Mouse (Mus musculus) MEL (cell line): ENCODE results near the gene Gas7. TPM values are rescaled to one million over a fixed set of nuclear protein-coding genes. Genes with fewer than 3 reads are reported as not detected.

Experiments
- DNase-seq: peaks from one replicate; pipeline ENCODE4 v3.0.0; 2011; ENCODE audit warnings: low read depth, low spot score
- H3K27ac ChIP-seq: 2 replicates; pipeline ENCODE4 v1.5.1; 2012; ENCODE audit warnings: low read depth, mild to moderate bottlenecking, control low read depth, low read length, moderate library complexity; ENCODE audit not compliant: control insufficient read depth
- H3K27me3 ChIP-seq, 2 experiments: fragments of 150-350 bp in 1 of 2; sonication (generic) in 1 of 2; 2 replicates each; pipeline ENCODE4 v1.6.1; 2012; ENCODE audit warnings: low read length in 2 of 2, mild to moderate bottlenecking in 2 of 2, improper control_type of control experiment in 1 of 2, moderate library complexity in 1 of 2; ENCODE audit not compliant: insufficient read depth in 2 of 2, control insufficient read depth in 1 of 2
- H3K36me3 ChIP-seq, 2 experiments: 2 replicates each; pipeline ENCODE4 v1.6.1; 2012 to 2014; ENCODE audit warnings: low read length in 2 of 2, improper control_type of control experiment in 1 of 2, inconsistent platforms in 1 of 2, mild to moderate bottlenecking in 1 of 2; ENCODE audit not compliant: insufficient read depth in 2 of 2, control insufficient read depth in 1 of 2
- H3K4me1 ChIP-seq, 2 experiments: fragments of 150-350 bp in 1 of 2; sonication (generic) in 1 of 2; 2 replicates each; pipeline ENCODE4 v1.6.1; 2012; ENCODE audit warnings: low read length in 2 of 2, improper control_type of control experiment in 1 of 2, mild to moderate bottlenecking in 1 of 2; ENCODE audit not compliant: insufficient read depth in 2 of 2, control insufficient read depth in 1 of 2
- H3K4me3 ChIP-seq, 2 experiments: fragments of 150-350 bp in 1 of 2; sonication (generic) in 1 of 2; 2 replicates each; pipeline ENCODE4 v1.5.1; 2012; ENCODE audit warnings: low read depth in 2 of 2, low read length in 2 of 2, mild to moderate bottlenecking in 2 of 2, moderate library complexity in 2 of 2, control low read depth in 1 of 2, improper control_type of control experiment in 1 of 2; ENCODE audit not compliant: control insufficient read depth in 1 of 2, insufficient read depth in 1 of 2
- H3K79me2 ChIP-seq: 2 replicates; pipeline ENCODE4 v1.6.1; 2012; ENCODE audit warnings: mild to moderate bottlenecking, low read length, moderate library complexity; ENCODE audit not compliant: control insufficient read depth, poor library complexity, insufficient read depth
- H3K9ac ChIP-seq: 2 replicates; pipeline ENCODE4 v1.6.1; 2012; ENCODE audit warnings: low read depth, mild to moderate bottlenecking, control low read depth, low read length, moderate library complexity; ENCODE audit not compliant: control insufficient read depth, poor library complexity, severe bottlenecking
- H3K9me3 ChIP-seq: fragments of 150-350 bp; sonication (generic); replicated peaks from 2 replicates; pipeline ENCODE4 v1.6.1; 2012; ENCODE audit warnings: mild to moderate bottlenecking, low read length, improper control_type of control experiment, moderate library complexity; ENCODE audit not compliant: insufficient read depth
- BHLHE40 ChIP-seq: IDR thresholded peaks from 2 replicates; pipeline ENCODE4 v1.6.1; 2012; ENCODE audit warnings: low read depth, mild to moderate bottlenecking, inconsistent platforms, low read length, improper control_type of control experiment, borderline replicate concordance
- CHD1 ChIP-seq: IDR thresholded peaks from 2 replicates; pipeline ENCODE4 v1.6.1; 2012; ENCODE audit warnings: low read depth, mild to moderate bottlenecking, inconsistent platforms, low read length, improper control_type of control experiment
- ETS1 ChIP-seq: IDR thresholded peaks from 2 replicates; pipeline ENCODE4 v1.6.1; 2012; ENCODE audit warnings: low read depth, mild to moderate bottlenecking, inconsistent platforms, low read length, improper control_type of control experiment, moderate library complexity
- GABPA ChIP-seq: IDR thresholded peaks from 2 replicates; pipeline ENCODE4 v1.6.1; 2012; ENCODE audit warnings: low read depth, mild to moderate bottlenecking, inconsistent platforms, low read length, improper control_type of control experiment, moderate library complexity
- HCFC1 ChIP-seq: IDR thresholded peaks from 2 replicates; pipeline ENCODE4 v1.6.1; 2012; ENCODE audit warnings: low read depth, mild to moderate bottlenecking, inconsistent platforms, low read length, improper control_type of control experiment, moderate library complexity
- JUND ChIP-seq: IDR thresholded peaks from 2 replicates; pipeline ENCODE4 v1.6.1; 2011; ENCODE audit warnings: low read depth, mild to moderate bottlenecking, improper control_type of control experiment, low read length
- KAT2A ChIP-seq: conservative IDR thresholded peaks from 2 replicates; pipeline ENCODE4 v1.6.1; 2012; ENCODE audit warnings: low read depth, low read length, improper control_type of control experiment, inconsistent platforms
- MAFK ChIP-seq: IDR thresholded peaks from 2 replicates; pipeline ENCODE4 v1.6.1; 2011; ENCODE audit warnings: low read depth, mild to moderate bottlenecking, low read length, improper control_type of control experiment, borderline replicate concordance
- MAZ ChIP-seq: IDR thresholded peaks from 2 replicates; pipeline ENCODE4 v1.6.1; 2012; ENCODE audit warnings: low read depth, mild to moderate bottlenecking, inconsistent platforms, low read length, improper control_type of control experiment
- MXI1 ChIP-seq: IDR thresholded peaks from 2 replicates; pipeline ENCODE4 v1.6.1; 2011; ENCODE audit warnings: mild to moderate bottlenecking, low read depth, low read length, improper control_type of control experiment
- POLR2AphosphoS2 ChIP-seq: IDR thresholded peaks from 2 replicates; pipeline ENCODE4 v1.6.1; 2011; ENCODE audit warnings: low read length, improper control_type of control experiment
- POLR2AphosphoS5 ChIP-seq: IDR thresholded peaks from 2 replicates; pipeline ENCODE4 v1.6.1; 2012; ENCODE audit warnings: low read depth, borderline replicate concordance, mild to moderate bottlenecking, inconsistent platforms, low read length, moderate library complexity, mixed read lengths
- RAD21 ChIP-seq: IDR thresholded peaks from 2 replicates; pipeline ENCODE4 v1.6.1; 2011; ENCODE audit warnings: mild to moderate bottlenecking, low read depth, low read length, improper control_type of control experiment
- UBTF ChIP-seq: IDR thresholded peaks from 2 replicates; pipeline ENCODE4 v1.6.1; 2012; ENCODE audit warnings: low read depth, mild to moderate bottlenecking, inconsistent platforms, low read length, improper control_type of control experiment, moderate library complexity, borderline replicate concordance; ENCODE audit not compliant: insufficient read depth
- USF2 ChIP-seq, 2 experiments: IDR thresholded peaks; 2 replicates each; pipeline ENCODE4 v1.6.1; 2011 to 2012; ENCODE audit warnings: improper control_type of control experiment in 2 of 2, low read length in 2 of 2, borderline replicate concordance in 1 of 2, inconsistent platforms in 1 of 2, low read depth in 1 of 2, mild to moderate bottlenecking in 1 of 2; ENCODE audit not compliant: insufficient read depth in 1 of 2
- ZMIZ1 ChIP-seq: IDR thresholded peaks from 2 replicates; pipeline ENCODE4 v1.6.1; 2012; ENCODE audit warnings: low read depth, mild to moderate bottlenecking, inconsistent platforms, low read length, improper control_type of control experiment, moderate library complexity
- ZNF384 ChIP-seq: IDR thresholded peaks from 2 replicates; pipeline ENCODE4 v1.6.1; 2012; ENCODE audit warnings: low read depth, mild to moderate bottlenecking, inconsistent platforms, low read length, improper control_type of control experiment
- polyA plus RNA-seq, 2 experiments: library from polyadenylated mRNA; stranded (reverse) in 1 of 2; unstranded in 1 of 2; fragments of >175 nt in 1 of 2; fragments of >200 nt in 1 of 2; gene quantifications; 2 replicates each; pipeline versions ENCODE4 v1.2.1 to v1.2.4; 2012; ENCODE audit warnings: low replicate concordance in 2 of 2, low read depth in 1 of 2; ENCODE audit not compliant: insufficient read length in 2 of 2, insufficient read depth in 1 of 2, missing spikeins in 1 of 2
- total RNA-seq: library from RNA; depleted of rRNA; stranded (reverse); fragments of 300-350 nt; gene quantifications from 2 replicates; pipeline ENCODE4 v1.2.3, GENCODE M21; 2012

The Gas7 gene
- total and polyA plus RNA-seq, 3 experiments, result 0.04 TPM; not detected in 2

DNA sequence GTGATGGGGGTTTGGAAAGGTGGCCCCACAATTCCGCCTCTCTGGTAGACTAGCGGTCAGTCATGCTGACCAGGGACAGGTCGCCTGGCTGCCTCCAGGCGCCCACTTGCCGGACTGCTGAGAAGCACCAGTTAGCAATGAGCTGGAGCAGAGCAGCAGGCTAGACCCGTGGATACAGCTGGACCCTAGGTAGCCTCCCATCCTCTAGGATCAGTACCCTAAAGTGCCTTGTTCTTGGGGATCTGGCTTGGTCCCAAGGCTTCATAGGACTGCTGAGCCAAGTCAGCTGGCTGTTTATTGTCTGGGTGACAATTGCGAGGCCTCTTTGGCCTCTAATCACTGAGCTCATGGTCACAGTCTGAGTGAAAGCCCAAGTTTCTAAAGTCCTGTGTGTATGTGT, 792 bp downstream of the Gas7 start:
- H3K4me3 ChIP-seq, result no peak overlapping the region
- DNase-seq, result no peak
- no peaks in the 10 kb centered on the region for H3K79me2 ChIP-seq
- no peaks in the 10 kb centered on the region for H3K27me3 ChIP-seq
- TF ChIP-seq MAZ, result no peak
- no peak for TF ChIP-seq USF2 (IDR thresholded peaks at IDR 0.05; ENCODE audit: borderline replicate concordance in 1 of 2, insufficient read depth in 1 of 2, low read depth in 1 of 2, low read length in 2 of 2)
- no peak for TF ChIP-seq CHD1
- no peak for TF ChIP-seq ZNF384
- TF ChIP-seq POLR2AphosphoS2, result no peak
- no peak for TF ChIP-seq POLR2AphosphoS5
- no peak for TF ChIP-seq RAD21
- no peak for TF ChIP-seq UBTF
- TF ChIP-seq MXI1, result no peak
- TF ChIP-seq ETS1, result no peak
- TF ChIP-seq HCFC1, result no peak
- no peak for TF ChIP-seq JUND
- H3K4me1 ChIP-seq, result no peaks in the 10 kb centered on the region
- no peaks in the 10 kb centered on the region for H3K9me3 ChIP-seq
- H3K36me3 ChIP-seq, result no peaks in the 10 kb centered on the region
- H3K9ac ChIP-seq, result no peak overlapping the region
- H3K27ac ChIP-seq, result no peak overlapping the region

DNA sequence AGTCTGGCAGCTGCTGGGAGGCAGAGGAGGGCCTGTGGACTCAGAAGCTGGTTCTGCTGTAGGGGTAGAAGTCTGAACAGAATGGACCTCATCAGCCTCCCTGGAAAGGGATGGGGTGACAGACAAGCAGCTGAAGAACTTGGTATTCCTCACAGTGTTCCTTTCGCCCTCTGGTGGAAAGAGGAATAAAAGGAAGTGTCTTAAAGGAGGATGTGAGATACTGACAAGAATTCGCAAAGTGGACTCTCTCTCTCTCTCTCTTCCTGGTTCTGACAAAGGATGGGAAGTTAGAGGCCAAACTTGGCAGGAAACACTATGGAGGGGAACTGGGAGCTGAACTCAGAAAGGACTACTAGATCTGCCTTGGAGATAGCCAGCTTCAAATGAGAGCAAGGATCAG, 2.9 kb downstream of the Gas7 start:
- H3K9ac ChIP-seq, result no peak overlapping the region
- no peak overlapping the region for H3K27ac ChIP-seq
- no peak overlapping the region for H3K4me3 ChIP-seq
- H3K36me3 ChIP-seq, result no peaks in the 10 kb centered on the region
- TF ChIP-seq BHLHE40 (no peak), GABPA (no peak), ZMIZ1 (no peak), KAT2A (no peak), JUND (no peak), MAFK (no peak)
- no peaks in the 10 kb centered on the region for H3K9me3 ChIP-seq
- no peaks in the 10 kb centered on the region for H3K27me3 ChIP-seq
- no peaks in the 10 kb centered on the region for H3K4me1 ChIP-seq
- no peak for DNase-seq
- no peaks in the 10 kb centered on the region for H3K79me2 ChIP-seq
